Mouse (Mus musculus) adrenal gland, postnatal 10 days (tissue): ENCODE measurements around the gene Arpc3. TPM values are rescaled to one million over a fixed set of nuclear protein-coding genes. Genes with fewer than 3 reads are reported as not detected.

Experiments used
- DNase-seq: peaks from one replicate; pipeline ENCODE4 v3.0.0; 2021; ENCODE audit warnings: mixed read lengths
- long read RNA-seq, 2 experiments: library from polyadenylated mRNA; stranded (forward); transcript quantifications; one replicate each; pipeline ENCODE4 v2.0.0; 2021
- total RNA-seq, 2 experiments: library from RNA; stranded (reverse); gene quantifications; 2 replicates each; pipeline ENCODE4 v1.2.3; 2021

Gene Arpc3
- total RNA-seq, result 100 to 1,000 TPM; 164 to 207 TPM
- long read RNA-seq, experiment 1, transcript Arpc3-202 (7 exons, 899 nt), result major isoform, 69 of 86 reads
- long read RNA-seq, experiment 1, partial matches to known transcripts, result 16 of 86 reads
- long read RNA-seq, experiment 1, other reads (novel, unspliced or antisense), result 1 of 86 reads
- long read RNA-seq, experiment 2, transcript Arpc3-202 (7 exons, 899 nt), result major isoform, 13 of 16 reads
- long read RNA-seq, experiment 2, partial matches to known transcripts, result 1 of 16 reads
- long read RNA-seq, experiment 2, other reads (novel, unspliced or antisense), result 1 of 16 reads

DNA sequence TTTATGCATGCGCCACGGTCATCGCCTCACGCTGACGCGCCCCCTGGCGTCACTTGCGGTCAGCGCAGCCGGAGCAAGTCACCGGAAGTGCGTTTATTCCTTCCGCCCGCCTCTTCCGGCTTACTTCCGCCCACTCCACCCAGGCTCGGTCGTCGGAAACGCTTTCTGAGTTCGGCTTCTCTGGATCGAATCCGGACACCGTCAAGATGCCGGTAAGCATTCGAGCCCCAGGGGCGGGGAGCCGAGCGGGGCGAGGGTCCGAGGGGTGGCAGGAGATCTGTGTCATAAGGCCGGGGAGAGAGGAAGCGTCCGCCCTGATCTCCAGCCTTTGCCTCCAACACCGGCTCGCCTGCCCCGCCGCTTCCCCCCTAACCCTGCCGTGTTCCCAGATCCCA lies at the start of gene Arpc3:
Gene Arpc3, plus strand, starts transcription at position 93 of the 395 bp plus-strand sequence.
- peak; percentile 95 for DNase-seq

DNA sequence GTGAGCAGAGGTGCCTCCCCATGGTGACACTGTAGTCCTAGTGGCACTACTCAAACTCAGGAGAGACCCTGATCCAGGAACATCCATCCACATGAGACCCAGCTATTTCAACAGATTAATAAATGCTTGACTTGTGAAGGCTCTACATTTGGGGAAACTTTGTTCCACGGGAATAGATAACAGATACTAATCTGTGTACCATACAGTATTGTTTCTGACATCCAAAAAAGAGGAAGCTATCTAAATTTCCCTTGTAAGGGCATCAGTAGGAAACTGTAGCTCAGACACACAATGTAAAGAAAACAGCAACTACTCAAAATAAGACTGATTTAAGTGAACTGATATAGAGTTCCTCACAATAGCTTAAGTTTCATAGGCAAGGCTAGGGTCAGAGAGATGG lies 48.8 kb upstream of the Arpc3 start:
- DNase-seq, result no peak

DNA sequence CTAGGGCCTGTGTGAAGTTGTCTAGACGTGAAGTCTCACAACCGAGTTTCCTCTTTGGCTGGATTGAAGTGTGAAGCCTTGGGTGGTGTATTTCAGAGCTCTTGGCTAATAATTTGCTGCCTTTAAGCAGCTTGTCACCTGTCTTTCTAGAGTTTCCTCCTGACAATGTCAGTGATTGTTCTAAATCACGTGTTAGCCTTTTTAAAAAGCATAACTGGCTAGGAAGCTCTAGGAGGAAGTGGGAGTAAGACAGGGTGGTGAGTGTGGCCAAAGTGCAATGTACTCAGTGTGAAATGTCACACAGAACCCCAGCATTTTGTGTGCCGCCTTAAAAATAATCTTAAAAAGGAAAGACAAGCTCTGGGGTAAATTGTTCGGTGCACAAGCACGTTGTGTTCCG lies 47.9 kb upstream of the Arpc3 start:
- no peak for DNase-seq

DNA sequence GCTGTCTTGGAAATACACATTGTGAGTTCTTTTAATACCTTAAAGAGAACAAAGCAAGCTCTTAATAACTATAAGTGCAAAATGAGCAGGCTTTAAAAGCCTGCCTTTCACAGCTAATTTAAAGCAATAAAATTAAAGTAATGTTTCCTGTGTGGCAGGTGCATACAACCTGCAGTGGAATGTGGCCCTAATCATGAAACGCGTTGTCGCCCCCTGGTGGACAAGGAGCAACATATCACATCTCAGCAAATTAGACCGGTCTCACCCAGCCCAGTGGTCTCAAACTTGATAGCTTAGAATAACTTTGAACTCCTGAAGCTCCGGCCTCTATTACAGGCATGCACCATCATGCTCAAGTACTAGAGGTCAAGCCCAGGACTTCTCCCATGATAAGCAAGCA lies 47.4 kb upstream of the Arpc3 start:
- DNase-seq, result peak; percentile 83

DNA sequence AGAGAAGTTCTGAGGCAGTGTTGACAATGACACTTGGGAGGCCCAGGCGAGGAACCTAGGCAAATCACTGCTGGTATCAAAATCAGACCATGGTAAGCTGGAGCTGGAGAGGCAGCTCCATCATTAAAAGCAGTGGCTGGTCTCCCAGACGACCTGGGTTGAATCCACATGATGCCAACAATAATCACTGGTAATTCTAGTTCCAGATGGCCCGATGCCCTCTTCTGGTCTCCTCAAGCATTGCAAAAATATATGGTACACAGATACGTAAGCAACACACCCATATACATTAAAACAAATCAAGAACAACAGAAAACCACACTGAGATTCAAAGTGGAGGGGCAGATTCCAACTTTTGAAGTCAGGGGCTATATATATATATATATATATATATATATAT lies 45.9 kb upstream of the Arpc3 start:
- no peak for DNase-seq

DNA sequence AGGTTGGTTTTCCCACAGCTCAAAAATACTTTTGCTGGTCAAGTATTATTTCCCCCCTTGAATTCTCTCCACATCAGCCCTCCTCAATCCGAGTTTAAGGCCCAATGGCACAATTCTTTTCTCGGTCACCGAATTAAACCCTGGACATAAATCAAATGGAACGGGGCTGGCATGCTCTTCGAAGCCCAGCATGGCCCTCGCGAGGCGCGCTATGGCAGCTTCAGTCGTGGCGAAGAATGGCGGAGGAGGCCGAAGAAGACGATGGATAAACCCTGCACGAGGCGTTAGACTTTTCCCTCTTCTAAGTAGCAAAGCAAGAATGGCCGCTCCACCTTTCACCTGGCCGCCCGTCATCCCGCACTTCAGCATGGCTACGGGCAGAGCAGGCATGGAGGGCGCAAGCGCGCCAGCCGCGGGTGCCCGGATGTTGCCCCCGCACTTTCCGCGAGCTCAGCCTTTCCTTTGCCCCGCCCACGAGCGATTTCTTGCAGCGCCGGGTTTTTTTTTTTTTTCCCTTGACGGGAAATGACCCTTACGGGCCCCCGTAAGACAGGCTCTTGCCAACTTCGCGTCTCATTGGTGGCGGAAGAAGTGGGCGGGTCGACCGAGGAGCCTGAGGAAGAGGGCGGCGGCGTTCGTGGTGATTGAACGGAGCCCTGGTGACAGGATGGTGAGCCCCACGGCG lies 37.7 kb upstream of the Arpc3 start, which contains the start of the genes Rad9b and Vps29:
Gene Rad9b, minus strand, starts transcription at position 427 of the 685 bp plus-strand sequence.
Gene Vps29, plus strand, starts transcription at position 563 of the 685 bp plus-strand sequence.
- DNase-seq, result peak; percentile 99

DNA sequence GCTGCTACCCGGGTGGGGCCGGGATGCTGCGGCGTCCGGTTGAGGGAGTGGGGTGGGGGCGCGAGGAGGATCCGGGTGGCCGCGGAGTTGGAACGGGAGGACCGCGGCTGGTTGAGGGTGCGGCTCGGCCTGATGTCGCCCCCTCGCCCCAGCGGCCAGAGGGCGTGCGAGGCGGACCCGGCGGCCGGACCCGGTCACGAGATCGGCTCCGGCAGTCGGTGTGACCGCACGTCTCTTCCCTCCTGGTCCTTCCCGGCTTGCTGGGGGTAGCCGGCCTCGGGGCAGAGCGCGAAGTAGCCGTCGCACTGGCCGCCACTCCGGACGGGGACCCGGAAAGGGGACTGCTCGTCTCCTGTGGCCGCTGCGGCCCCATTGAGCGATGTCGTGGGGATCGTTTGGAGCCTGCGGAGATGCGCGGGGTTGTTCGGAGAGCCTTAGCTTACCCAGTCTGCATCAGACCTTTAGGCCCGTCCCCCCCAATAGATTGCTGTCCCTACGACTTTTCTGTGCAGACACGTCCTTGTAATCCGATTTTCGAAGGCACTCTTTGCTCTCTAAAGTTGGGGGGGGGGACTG lies 37.1 kb upstream of the Arpc3 start:
- no peak for DNase-seq

DNA sequence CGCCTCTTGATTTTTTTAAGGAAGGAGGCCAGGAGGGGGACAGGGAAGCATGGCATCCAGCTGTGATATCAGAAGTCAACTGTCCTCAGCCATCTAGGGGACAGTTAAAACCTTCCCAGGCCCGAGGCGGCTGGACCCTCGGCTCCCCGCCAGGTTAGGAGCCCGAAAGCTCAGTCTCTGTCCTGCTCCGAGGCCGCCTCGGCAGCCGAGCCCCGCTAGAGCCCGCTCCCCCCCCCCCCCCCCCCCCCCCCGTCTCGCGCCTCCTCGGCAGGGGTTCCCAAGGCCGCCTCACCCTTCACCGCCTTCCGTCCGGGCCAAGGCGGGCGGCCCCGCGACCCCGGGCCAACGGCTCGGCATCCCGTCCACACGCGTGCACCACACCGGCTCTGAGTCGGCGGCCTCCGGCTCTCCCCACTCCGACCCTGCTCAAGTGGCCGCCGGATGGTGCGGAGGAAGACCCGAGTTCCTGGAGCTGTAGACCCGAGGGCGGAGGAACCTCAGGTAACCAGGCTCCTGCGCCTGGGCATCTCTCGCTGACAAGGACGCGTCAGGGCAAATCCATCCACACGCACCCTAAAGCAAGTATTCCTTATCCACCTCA lies 20.0 kb upstream of the Arpc3 start, which contains the start of gene Gpn3:
Gene Gpn3, plus strand, starts transcription at position 286 of the 601 bp plus-strand sequence.
- peak; percentile 60 for DNase-seq

DNA sequence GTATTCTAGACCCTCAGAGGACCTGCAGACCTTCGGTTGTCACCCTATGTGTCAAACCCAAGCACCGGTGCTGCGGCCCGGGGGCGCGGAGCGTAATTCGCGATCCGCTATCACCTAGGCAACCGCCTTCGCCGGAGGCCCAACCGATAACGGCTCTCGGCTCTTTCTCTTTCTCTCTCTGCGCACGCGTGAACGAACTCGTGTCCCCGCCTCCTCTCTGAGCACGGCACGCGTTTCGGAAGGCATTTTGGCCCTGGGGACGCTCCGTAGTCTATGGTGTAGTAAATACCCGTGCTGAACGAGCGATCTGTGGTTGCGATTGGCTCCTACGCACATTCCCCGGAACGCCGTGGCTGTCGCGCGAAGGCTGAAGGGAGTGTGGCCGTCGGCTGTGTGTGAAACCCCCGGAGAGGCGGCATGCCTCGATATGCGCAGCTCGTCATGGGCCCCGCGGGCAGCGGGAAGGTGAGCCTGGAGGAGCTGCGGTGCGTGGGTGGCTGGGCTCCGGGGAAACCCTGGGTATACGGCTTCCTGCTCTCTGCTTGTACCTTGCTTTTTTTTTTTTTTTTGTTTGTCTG lies 19.4 kb upstream of the Arpc3 start, which contains the start of gene Fam216a:
Gene Fam216a, minus strand, starts transcription at position 173 of the 578 bp plus-strand sequence.
- DNase-seq, result peak; percentile 99

DNA sequence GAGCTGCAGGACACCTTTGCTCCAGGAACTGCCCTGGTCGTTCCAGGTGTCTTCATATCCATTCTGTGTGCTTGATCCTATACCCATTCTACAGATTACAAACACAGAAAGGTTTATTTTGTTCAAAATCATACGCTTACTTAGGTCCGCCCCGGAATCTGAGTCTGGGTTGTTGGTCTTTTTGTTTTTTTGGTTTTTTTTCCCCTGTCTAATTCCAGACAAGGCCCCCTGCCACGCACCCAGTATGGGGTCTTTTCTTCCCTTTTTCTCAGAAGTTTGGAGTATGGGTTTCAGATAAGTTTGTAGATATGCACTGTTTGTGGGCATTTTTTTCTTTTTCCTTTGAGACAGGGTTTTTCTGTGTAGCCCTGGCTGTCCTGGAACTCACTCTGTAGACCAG lies 18.8 kb upstream of the Arpc3 start:
- no peak for DNase-seq

DNA sequence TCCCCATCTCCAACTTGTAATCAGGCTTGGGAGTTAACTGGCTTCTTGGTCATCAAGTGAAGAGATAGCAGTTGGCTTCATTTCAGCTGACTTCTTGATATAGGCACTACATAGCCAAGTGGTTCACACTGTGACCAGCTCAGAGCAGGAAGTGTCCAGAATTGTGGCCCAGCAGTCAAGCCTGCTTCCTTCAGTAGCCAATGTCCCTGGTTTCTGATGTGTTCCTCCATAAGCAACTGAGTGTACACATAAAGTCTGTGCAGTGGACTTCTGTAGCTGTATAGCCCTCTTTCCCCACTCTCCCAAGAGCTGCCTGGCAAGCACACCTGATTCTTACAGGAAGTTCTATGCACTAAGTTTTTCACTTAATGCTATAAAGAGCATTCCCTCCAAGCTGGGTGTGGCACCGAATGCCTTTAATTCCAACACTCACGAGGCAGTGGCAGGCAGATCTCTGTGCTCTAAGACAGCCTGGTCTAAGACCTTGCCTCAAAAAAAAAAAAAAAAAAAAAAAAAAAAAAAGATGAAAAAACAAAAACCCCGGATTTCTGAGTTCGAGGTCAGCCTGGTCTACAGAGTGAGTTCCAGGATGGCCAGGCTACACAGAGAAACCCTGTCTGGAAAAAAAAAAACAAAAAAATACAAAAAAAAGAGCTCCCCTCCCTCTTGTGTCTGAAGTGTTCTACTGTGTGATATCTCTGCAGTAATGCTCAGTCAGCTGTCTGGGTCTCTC lies 14.4 kb upstream of the Arpc3 start:
- DNase-seq, result no peak

DNA sequence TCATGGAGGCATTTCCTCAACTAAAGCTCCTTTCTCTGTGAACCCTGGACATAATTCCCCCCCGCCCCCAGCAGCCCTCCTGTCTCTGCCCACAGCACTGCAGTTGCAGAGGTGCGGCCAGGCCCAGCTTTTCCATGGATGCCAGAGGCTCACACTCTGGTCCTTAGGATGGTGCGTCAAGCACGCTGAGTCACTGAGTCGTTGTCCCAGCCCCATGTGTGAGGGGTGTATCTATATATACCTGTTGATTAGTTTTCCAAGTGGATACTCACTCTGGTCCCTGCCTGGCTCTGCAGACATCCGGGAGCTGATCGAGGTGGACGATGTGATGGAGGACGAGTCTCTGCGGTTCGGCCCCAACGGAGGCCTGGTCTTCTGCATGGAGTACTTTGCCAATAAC lies 13.5 kb upstream of the Arpc3 start:
- no peak for DNase-seq

DNA sequence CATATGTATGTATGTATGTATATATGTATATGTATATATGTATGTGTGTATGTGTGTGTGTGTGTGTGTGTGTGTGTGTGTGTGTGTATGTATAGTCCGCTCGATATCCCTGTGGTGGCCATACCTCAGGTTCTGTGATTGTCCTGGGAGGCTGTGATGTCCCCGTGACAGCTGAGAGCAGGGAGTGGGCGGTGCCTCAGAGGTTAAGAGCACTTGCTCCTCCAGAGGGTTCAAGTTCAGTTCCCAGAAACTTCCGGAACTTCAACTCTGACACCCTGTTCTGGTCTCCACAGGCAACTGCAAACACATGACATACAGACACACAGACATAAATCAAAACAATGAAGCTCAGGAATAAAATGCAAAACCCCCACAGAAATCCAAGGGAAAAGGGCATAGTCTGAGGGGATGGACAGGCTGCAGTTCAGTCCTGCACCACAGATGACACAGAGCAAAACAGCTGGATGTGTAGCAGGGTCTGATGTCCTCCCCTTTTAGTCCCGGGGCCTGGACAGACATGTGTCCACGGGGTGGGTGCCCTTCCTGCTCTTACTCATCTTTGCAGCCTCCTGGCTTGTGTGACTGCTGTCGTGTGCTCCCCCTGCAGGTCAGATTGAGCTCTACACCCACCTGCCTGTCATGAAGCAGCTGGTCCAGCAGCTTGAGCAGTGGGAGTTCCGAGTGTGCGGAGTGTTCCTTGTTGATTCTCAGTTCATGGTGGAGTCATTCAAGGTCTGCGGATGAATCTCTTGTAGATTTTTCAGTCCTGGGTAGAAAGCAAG lies 12.1 kb upstream of the Arpc3 start:
- DNase-seq, result peak; percentile 82

DNA sequence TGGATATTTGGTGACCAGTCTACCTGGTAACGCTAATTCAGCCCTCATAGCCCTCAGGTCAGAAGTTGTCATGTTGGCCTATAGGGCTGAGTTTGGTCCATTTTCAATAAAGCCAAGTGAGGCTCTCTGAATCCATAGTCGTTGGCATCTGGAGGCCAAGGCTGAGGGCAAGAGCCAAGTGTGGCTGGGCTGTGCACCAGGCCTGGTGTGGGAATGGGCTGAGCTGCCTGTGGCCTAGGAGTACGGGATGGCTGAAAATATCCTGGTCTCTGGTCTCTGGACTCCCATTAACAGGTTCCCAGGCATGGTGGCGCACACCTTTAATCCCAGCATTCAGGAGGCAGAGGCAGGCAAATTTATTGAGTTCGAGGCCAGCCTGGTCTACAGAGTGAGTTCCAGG lies 1.7 kb upstream of the Arpc3 start:
- DNase-seq, result peak; percentile 36

DNA sequence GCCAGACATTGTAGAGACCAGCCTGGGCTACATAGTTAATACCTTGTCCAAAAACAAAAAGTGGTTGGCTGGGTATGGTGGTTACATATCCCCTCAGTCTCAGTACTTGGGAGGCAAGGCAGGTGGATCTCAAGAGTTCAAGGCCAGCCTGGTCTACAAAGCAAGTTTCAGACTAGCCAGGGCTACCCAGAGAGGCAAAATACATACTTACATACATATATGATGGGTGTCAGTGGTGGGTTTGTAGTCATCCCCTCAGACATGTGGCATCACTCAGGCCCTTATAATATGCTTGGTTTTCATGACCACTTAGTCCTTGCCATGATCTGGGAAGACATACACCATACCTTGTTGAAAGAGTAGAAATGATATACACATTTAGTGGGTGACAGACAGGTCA lies 1.0 kb upstream of the Arpc3 start:
- no peak for DNase-seq

DNA sequence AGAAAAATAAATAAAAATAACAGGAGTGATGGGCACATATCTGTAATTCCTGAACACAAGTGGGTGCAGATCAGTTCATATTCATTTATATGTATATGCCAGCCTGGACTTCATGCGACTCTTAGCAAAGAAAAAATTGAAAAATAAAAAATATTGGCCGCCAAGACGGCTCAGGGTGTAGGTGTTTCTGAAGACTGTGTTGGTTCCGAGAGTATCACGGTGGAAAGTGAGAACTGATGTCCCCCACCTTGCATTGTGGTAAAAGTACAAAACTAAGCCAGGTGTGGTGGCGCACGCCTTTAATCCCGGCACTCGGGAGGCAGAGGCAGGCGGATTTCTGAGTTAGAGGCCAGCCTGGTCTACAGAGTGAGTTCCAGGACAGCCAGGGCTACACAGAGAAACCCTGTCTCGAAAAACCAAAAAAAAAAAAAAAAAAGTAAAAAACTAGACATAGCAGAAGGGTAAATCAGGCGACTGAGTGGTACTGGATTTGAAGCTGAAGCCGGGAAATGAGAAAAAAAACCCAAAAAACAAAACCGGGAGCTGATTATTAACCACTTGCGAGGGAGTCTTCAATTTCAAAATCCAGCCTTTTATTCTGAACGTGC lies 396 bp upstream of the Arpc3 start:
- DNase-seq, result no peak

DNA sequence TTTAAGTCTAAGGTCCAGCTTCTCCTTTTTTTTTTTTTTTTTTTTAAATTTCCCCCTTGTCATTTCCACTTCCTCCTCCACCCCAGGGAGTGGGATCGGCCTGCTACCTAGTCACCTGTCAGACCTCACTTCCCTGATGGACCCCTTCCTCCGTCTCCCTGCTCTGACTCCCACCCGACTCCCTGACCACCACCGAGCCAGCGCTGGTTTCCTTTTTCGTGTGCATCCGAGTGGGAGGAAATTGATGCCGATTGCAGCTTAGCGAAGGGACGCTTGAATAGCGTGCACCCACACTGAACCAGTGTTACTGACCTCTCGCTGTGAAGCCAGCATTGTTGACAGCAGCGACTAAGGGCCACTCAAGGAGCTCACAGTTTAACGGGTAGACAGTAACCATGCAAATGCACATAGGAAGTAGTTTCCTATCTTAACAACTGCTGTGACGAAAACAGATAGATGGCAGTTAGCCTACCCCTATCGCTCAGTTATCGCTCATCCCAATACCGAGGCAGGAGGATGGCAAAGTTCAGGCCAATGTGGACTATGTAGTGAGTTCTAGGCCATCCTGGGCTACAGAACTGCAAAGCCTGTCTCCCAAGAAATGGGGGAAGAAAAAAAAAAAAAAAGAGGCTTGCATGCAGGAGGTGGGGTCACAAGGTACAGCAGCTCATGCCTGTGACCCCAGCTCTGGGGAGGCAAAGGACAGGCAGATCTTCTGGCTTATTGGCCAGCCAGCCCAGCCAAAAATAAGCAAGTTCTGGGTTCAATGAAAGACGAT lies 738 bp downstream of the Arpc3 start:
- DNase-seq, result peak; percentile 37

DNA sequence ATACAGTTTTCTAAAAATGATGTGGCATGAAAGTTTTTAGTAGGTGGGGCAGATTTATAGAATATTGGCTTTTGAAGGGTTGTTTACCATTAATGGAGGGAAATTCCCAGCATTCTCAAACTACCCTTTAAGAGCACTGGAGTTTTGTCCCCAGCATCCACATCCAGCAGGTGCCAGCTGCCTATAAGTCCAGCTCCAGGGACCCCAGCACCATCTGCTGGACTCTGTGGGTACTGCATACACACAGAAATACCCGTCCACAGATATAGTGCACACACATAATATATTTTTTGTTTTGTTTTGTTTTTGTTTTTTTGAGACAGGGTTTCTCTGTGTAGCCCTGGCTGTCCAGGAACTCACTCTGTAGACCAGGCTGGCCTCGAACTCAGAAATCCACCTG lies 2.2 kb downstream of the Arpc3 start:
- peak; percentile 87 for DNase-seq

DNA sequence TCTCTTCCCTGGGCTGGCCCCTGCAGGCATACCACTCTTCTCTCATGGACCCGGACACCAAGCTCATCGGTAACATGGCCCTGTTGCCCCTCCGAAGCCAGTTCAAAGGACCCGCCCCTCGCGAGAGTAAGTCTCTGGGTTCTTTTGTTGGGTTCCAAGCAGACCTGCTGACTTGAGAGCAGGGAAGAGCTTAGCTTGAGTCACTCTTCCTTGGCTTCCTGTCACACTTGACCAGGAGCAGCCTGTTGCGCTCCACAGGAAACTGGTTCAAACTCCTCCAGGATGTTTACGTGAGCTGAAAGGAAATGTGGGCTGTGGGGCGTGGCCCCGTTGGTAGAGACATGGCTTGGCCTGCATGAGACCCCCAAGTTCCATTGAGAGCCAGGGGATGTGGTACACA lies 5.1 kb downstream of the Arpc3 start:
- peak; percentile 41 for DNase-seq

DNA sequence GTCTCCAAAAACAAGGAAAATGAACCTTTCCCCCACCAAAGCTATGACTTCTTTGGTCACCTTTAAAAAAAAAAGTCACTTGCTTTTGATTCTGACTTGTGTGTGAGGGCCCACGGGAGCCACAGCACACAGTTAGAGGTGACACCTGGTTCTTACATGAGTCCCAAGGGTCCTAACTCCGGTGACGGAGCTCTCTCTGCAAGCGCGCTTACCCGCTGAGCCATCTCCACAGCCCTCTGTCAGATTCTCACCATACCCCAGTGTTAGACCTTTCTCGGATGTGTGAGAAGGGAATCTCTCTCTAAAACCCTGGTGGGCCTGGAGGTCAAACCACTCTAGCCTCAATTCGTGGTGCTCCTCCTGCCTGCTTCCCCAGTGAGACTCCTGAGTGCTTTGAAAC lies 5.8 kb downstream of the Arpc3 start:
- DNase-seq, result no peak
